Mouse (Mus musculus) megakaryocyte, embryonic 14.5 days (primary cell): ENCODE results near the gene Lims1. TPM values are rescaled to one million over a fixed set of nuclear protein-coding genes. Genes with fewer than 3 reads are reported as not detected.

Experiments
- H3K27me3 ChIP-seq: replicated peaks from 2 replicates; pipeline ENCODE3; 2012; ENCODE audit warnings: inconsistent platforms
- H3K36me3 ChIP-seq: replicated peaks from 2 replicates; pipeline ENCODE3; 2012; ENCODE audit warnings: low read length, inconsistent platforms, mixed read lengths
- H3K4me1 ChIP-seq: 2 replicates; pipeline ENCODE4 v1.6.1; 2012; ENCODE audit warnings: inconsistent platforms
- H3K4me3 ChIP-seq: replicated peaks from 2 replicates; pipeline ENCODE3; 2012; ENCODE audit warnings: moderate library complexity, mild to moderate bottlenecking, inconsistent platforms
- H3K9me3 ChIP-seq: 2 replicates; pipeline ENCODE4 v1.6.1; 2012; ENCODE audit warnings: inconsistent platforms
- FLI1 ChIP-seq: IDR thresholded peaks from 2 replicates; pipeline ENCODE4 v1.6.1; 2012; ENCODE audit warnings: low read length, inconsistent platforms, mixed read lengths
- GATA1 ChIP-seq: IDR thresholded peaks from 3 replicates; pipeline ENCODE4 v1.6.1; 2012; ENCODE audit warnings: mixed read lengths, low read length, inconsistent platforms, borderline replicate concordance
- polyA plus RNA-seq: library from polyadenylated mRNA; stranded (reverse); fragments of >175 nt; gene quantifications from 2 replicates; pipeline ENCODE4 v1.2.3, GENCODE M21; 2012; ENCODE audit warnings: low replicate concordance; ENCODE audit not compliant: insufficient read depth

The Lims1 gene
- polyA plus RNA-seq, 1 experiment, result 6.5 TPM

DNA sequence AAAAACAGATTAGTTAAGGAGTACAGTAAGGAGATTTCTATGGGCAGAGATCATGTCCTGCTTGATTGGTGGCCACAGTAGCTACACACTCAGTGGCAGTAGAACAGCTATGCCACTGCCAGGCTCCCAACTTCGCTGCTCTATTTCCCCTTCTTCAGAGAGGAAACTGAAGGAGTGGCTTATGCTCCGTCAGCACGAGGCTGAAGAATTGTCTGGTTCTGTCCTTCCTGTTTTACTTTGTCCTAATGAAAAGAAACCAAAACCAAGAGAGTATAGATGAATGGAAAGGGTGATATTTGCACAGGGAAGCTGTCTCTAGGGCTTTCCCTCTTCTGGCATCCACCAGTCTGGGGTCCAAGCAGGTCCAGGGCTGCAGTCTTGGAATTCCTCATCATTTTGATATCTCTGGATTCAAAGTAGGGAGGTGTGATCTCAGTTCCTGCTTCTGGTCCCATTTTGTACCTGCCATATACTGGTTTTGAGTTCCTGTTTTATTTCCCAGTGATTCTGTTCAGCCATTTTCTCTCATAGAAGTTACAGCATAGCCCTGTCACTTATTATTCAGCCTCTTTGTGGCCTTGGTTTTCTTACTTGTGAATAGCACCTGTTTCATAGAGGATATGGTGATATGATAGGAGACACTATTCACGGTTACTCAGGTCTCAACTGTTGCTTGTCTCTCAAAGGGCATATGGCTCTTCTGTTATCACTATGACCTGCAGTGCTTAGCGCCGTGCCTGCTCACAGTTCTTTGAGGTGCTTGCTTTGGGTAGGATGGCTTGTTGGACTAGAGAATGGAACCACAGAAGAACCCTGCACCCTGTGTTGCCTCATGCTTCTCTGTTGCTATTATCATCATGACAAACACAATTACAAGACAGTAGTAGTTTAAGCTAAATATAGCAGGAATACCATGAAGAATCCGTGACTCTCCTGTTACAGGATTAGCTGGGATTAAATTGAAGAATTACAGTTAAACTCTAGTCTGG, 70.1 kb downstream of the Lims1 start:
- Histone ChIP-seq H3K36me3 (peaks cover 94% of the 10 kb centered on the region), H3K4me1 (peaks cover 89% of the 10 kb centered on the region), H3K9me3 (no peaks in the 10 kb centered on the region), H3K4me3 (peak overlapping the region; percentile 77), H3K27me3 (no peaks in the 10 kb centered on the region)
- no peak for TF ChIP-seq FLI1
- TF ChIP-seq GATA1, result no peak

GRCm38 (mm10) chr10:58394170-58394569, 70.9 kb downstream of the Lims1 start:
- Histone ChIP-seq H3K9me3 (no peaks in the 10 kb centered on the region), H3K4me3 (no peak overlapping the region), H3K27me3 (no peaks in the 10 kb centered on the region), H3K36me3 (peaks cover 96% of the 10 kb centered on the region), H3K4me1 (peaks cover 89% of the 10 kb centered on the region)
- no peak for TF ChIP-seq FLI1
- TF ChIP-seq GATA1, result no peak

DNA sequence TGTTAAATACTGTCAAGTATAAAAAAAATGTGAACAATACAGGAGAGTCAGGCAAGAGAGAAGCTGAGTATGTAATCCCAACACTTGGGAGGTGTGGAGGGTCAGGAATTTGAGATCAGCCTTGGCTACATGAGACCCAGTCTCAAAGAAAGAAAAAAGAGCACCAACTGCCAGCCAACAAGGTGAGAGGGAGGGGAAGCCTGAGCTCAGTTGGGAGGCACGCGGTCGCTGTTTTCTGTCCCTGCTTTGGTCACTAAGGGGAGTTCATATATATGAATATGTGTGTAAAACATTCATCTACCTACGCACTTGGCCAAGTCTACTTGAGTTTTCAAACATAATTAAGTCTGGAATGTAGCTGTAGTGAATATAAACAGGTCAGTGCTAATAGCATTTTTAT, 72.0 kb downstream of the Lims1 start:
- H3K9me3 ChIP-seq, result no peaks in the 10 kb centered on the region
- peaks cover 85% of the 10 kb centered on the region for H3K4me1 ChIP-seq
- H3K36me3 ChIP-seq, result peaks cover 96% of the 10 kb centered on the region
- H3K27me3 ChIP-seq, result no peaks in the 10 kb centered on the region
- H3K4me3 ChIP-seq, result no peak overlapping the region
- TF ChIP-seq FLI1, result no peak
- TF ChIP-seq GATA1, result no peak

- Histone ChIP-seq H3K4me1 (peaks cover 81% of the 10 kb centered on the region), H3K9me3 (no peaks in the 10 kb centered on the region), H3K36me3 (peaks cover 96% of the 10 kb centered on the region), H3K27me3 (no peaks in the 10 kb centered on the region), H3K4me3 (no peak overlapping the region)
- TF ChIP-seq FLI1 (no peak), GATA1 (no peak)
Measured at GRCm38 (mm10) chr10:58395723-58396122, 72.5 kb downstream of the Lims1 start.

DNA sequence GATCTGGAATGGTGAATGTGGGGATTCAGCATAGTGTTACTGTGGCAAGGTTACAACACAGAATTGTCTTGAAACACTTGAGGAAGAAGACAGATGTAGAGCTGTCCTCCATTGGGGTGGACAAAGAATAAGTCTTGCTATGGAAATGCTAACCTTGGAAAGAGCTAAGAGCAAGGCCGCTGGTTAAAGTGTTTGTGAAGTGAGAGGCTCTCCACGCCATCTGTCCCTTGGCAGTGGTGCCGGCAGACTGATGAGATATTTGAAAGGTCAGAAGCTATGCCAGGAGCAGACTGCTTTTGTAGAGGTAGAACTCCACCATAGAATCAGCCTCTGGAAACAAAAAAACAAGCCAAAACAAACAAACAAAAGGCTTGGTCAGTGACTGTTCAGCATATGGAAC, 73.3 kb downstream of the Lims1 start:
- Histone ChIP-seq H3K27me3 (no peaks in the 10 kb centered on the region), H3K4me1 (peaks cover 81% of the 10 kb centered on the region), H3K9me3 (no peaks in the 10 kb centered on the region), H3K4me3 (no peak overlapping the region), H3K36me3 (peaks cover 97% of the 10 kb centered on the region)
- TF ChIP-seq GATA1, result no peak

- TF ChIP-seq GATA1 (no peak), FLI1 (no peak)
- H3K4me3 ChIP-seq, result no peak overlapping the region
- H3K4me1 ChIP-seq, result peaks cover 81% of the 10 kb centered on the region
- peaks cover 97% of the 10 kb centered on the region for H3K36me3 ChIP-seq
- no peaks in the 10 kb centered on the region for H3K9me3 ChIP-seq
- H3K27me3 ChIP-seq, result no peaks in the 10 kb centered on the region
Measured at GRCm38 (mm10) chr10:58398941-58399340, 75.7 kb downstream of the Lims1 start.

GRCm38 (mm10) chr10:58401838-58402237, 78.6 kb downstream of the Lims1 start:
- Histone ChIP-seq H3K4me3 (no peak overlapping the region), H3K27me3 (no peaks in the 10 kb centered on the region), H3K9me3 (no peaks in the 10 kb centered on the region), H3K36me3 (peaks cover 97% of the 10 kb centered on the region), H3K4me1 (peaks cover 85% of the 10 kb centered on the region)
- TF ChIP-seq FLI1 (no peak), GATA1 (no peak)

DNA sequence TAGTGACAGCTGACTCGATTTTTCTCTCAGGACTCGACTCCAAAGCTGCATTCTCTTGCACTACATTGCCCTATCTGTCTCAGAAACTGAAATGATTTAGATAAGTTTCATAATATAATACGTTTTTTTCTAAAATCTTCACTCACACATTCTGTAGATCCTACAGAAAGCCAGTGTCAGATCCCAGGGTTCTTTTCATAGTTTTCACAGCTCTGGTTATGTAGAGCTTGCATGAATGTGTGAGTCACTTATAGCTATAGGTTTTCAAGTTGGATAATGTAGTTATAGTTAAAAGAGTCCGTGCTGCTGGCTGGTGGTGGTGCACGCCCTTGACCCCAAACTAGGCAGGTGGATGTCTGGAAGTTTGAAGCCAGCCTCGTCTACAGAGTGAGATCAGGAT, 81.4 kb downstream of the Lims1 start:
- TF ChIP-seq FLI1, result no peak
- no peak for TF ChIP-seq GATA1
- Histone ChIP-seq H3K9me3 (no peaks in the 10 kb centered on the region), H3K4me1 (peaks cover 88% of the 10 kb centered on the region), H3K36me3 (peaks cover 100% of the 10 kb centered on the region), H3K27me3 (no peaks in the 10 kb centered on the region), H3K4me3 (peak overlapping the region; percentile 33)

GRCm38 (mm10) chr10:58405285-58405948, 82.2 kb downstream of the Lims1 start:
- H3K27me3 ChIP-seq, result no peaks in the 10 kb centered on the region
- no peaks in the 10 kb centered on the region for H3K9me3 ChIP-seq
- no peak overlapping the region for H3K4me3 ChIP-seq
- peaks cover 91% of the 10 kb centered on the region for H3K4me1 ChIP-seq
- peaks cover 100% of the 10 kb centered on the region for H3K36me3 ChIP-seq
- TF ChIP-seq FLI1 (no peak), GATA1 (no peak)

GRCm38 (mm10) chr10:58405949-58406305, 82.7 kb downstream of the Lims1 start:
- TF ChIP-seq GATA1 (no peak), FLI1 (no peak)
- Histone ChIP-seq H3K27me3 (no peaks in the 10 kb centered on the region), H3K9me3 (no peaks in the 10 kb centered on the region), H3K4me1 (peaks cover 90% of the 10 kb centered on the region), H3K36me3 (peaks cover 100% of the 10 kb centered on the region), H3K4me3 (no peak overlapping the region)

GRCm38 (mm10) chr10:58412331-58412730, 89.1 kb downstream of the Lims1 start:
- peaks cover 47% of the 10 kb centered on the region for H3K4me1 ChIP-seq
- no peaks in the 10 kb centered on the region for H3K27me3 ChIP-seq
- TF ChIP-seq GATA1 (no peak), FLI1 (no peak)
- H3K4me3 ChIP-seq, result no peak overlapping the region
- H3K36me3 ChIP-seq, result peaks cover 100% of the 10 kb centered on the region
- no peaks in the 10 kb centered on the region for H3K9me3 ChIP-seq
